Mouse (Mus musculus) CD4-positive helper T cell, adult 2 months (primary cell): ENCODE data around the gene Slc4a10.
"Not testable (repeated sequence)": the region's sequence is repeated elsewhere in the genome, so short reads cannot be mapped to it uniquely, and the experiment has no call there.

Experiments used
- DNase-seq: peaks from one replicate; pipeline ENCODE4 v3.0.0-alpha.2; 2012; ENCODE audit warnings: low read depth, missing footprints, low spot score

Gene Slc4a10

GRCm38 (mm10) chr2:62046421-62046845, at the start of gene Slc4a10:
Slc4a10 (plus strand) TSS chr2:62046462.
- DNase-seq: no peak

GRCm38 (mm10) chr2:62001251-62001650, 45.0 kb upstream of the Slc4a10 start:
- DNase-seq: not testable (repeated sequence)

- no peak for DNase-seq
Measured at GRCm38 (mm10) chr2:62018209-62018608, 28.1 kb upstream of the Slc4a10 start.

GRCm38 (mm10) chr2:62046861-62047503, 720 bp downstream of the Slc4a10 start:
- DNase-seq: no peak

- no peak for DNase-seq
Measured at GRCm38 (mm10) chr2:62047504-62048005, 1.3 kb downstream of the Slc4a10 start.

- no peak for DNase-seq
Measured at GRCm38 (mm10) chr2:62048116-62048515, 1.9 kb downstream of the Slc4a10 start.

GRCm38 (mm10) chr2:62076512-62076911, 30.2 kb downstream of the Slc4a10 start:
- DNase-seq: no peak

- no peak for DNase-seq
Measured at GRCm38 (mm10) chr2:62087566-62087965, 41.3 kb downstream of the Slc4a10 start.

- DNase-seq: no peak
Measured at GRCm38 (mm10) chr2:62088715-62089114, 42.5 kb downstream of the Slc4a10 start.

- DNase-seq: no peak
Measured at GRCm38 (mm10) chr2:62089208-62089607, 42.9 kb downstream of the Slc4a10 start.

- DNase-seq: no peak
Measured at GRCm38 (mm10) chr2:62100526-62100925, 54.3 kb downstream of the Slc4a10 start.

GRCm38 (mm10) chr2:62115346-62115745, 69.1 kb downstream of the Slc4a10 start:
- DNase-seq: no peak

GRCm38 (mm10) chr2:62129975-62130374, 83.7 kb downstream of the Slc4a10 start:
- no peak for DNase-seq

GRCm38 (mm10) chr2:62134911-62135310, 88.6 kb downstream of the Slc4a10 start:
- no peak for DNase-seq

GRCm38 (mm10) chr2:62147636-62148035, 101.4 kb downstream of the Slc4a10 start:
- no peak for DNase-seq

- no peak for DNase-seq
Measured at GRCm38 (mm10) chr2:62149421-62149820, 103.2 kb downstream of the Slc4a10 start.

GRCm38 (mm10) chr2:62150830-62151229, 104.6 kb downstream of the Slc4a10 start:
- DNase-seq: no peak

- no peak for DNase-seq
Measured at GRCm38 (mm10) chr2:62210109-62210508, 163.8 kb downstream of the Slc4a10 start.

GRCm38 (mm10) chr2:62211106-62211505, 164.8 kb downstream of the Slc4a10 start:
- DNase-seq: no peak

GRCm38 (mm10) chr2:62227563-62227962, 181.3 kb downstream of the Slc4a10 start:
- no peak for DNase-seq

GRCm38 (mm10) chr2:62231271-62231670, 185.0 kb downstream of the Slc4a10 start:
- no peak for DNase-seq

- DNase-seq: no peak
Measured at GRCm38 (mm10) chr2:62244167-62244566, 197.9 kb downstream of the Slc4a10 start.

- DNase-seq: no peak
Measured at GRCm38 (mm10) chr2:62268467-62268866, 222.2 kb downstream of the Slc4a10 start.

GRCm38 (mm10) chr2:62271840-62272239, 225.6 kb downstream of the Slc4a10 start:
- DNase-seq: no peak
